Mouse (Mus musculus) embryonic facial prominence, embryonic 13.5 days (tissue): ENCODE measurements around the gene Ric8a. TPM values are rescaled to one million over a fixed set of nuclear protein-coding genes. Genes with fewer than 3 reads are reported as not detected.
"Not testable (repeated sequence)": the region's sequence is repeated elsewhere in the genome, so short reads cannot be mapped to it uniquely, and the experiment has no call there.

Experiments used
- ATAC-seq: fragments of 200-750 bp; cut with Nextera tagmentation; 2 replicates; pipeline ENCODE4 v1.8.0; 2017; ENCODE audit warnings: low read depth; ENCODE audit not compliant: insufficient number of reproducible peaks, insufficient read depth, low FRiP score, low TSS enrichment
- H3K27ac ChIP-seq: fragments of 300-500 bp; sonication (generic); 2 replicates; pipeline ENCODE4 v1.5.1; 2015; ENCODE audit warnings: moderate library complexity, mild to moderate bottlenecking, inconsistent platforms
- H3K27me3 ChIP-seq: fragments of 300-500 bp; sonication (generic); 2 replicates; pipeline ENCODE4 v1.6.1; 2015; ENCODE audit warnings: mild to moderate bottlenecking, inconsistent platforms
- H3K36me3 ChIP-seq: fragments of 300-500 bp; sonication (generic); 2 replicates; pipeline ENCODE4 v1.6.1; 2015; ENCODE audit warnings: mild to moderate bottlenecking, inconsistent platforms
- H3K4me1 ChIP-seq: fragments of 300-500 bp; sonication (generic); 2 replicates; pipeline ENCODE4 v1.6.1; 2015; ENCODE audit warnings: inconsistent platforms
- H3K4me2 ChIP-seq: fragments of 300-500 bp; sonication (generic); 2 replicates; pipeline ENCODE4 v1.6.1; 2015; ENCODE audit warnings: moderate library complexity, mild to moderate bottlenecking, inconsistent platforms
- H3K4me3 ChIP-seq: fragments of 300-500 bp; sonication (generic); 2 replicates; pipeline ENCODE4 v1.5.1; 2015; ENCODE audit warnings: mild to moderate bottlenecking, inconsistent platforms
- H3K9ac ChIP-seq: fragments of 300-500 bp; sonication (generic); 2 replicates; pipeline ENCODE4 v1.6.1; 2015; ENCODE audit warnings: mild to moderate bottlenecking, inconsistent platforms
- H3K9me3 ChIP-seq: fragments of 300-500 bp; sonication (generic); 2 replicates; pipeline ENCODE4 v1.6.1; 2016; ENCODE audit warnings: inconsistent platforms
- WGBS: fragments of 180-500 bp; shearing (Covaris S2); methylation state at CpG from one replicate; pipeline ENCODE4 v1.1.7; 2015; ENCODE audit warnings: mixed read lengths; 5-methylcytosine and 5-hydroxymethylcytosine counted together
- polyA plus RNA-seq: library from polyadenylated mRNA; unstranded; fragments of >200 nt; fragmentation: Nextera tagmentation; extraction: Ambion mirVana; gene quantifications from 2 replicates; pipeline ENCODE4 v1.2.1, GENCODE M21; 2015

Gene Ric8a
- polyA plus RNA-seq, 1 experiment from 2014 or later, result 72.4 TPM

DNA sequence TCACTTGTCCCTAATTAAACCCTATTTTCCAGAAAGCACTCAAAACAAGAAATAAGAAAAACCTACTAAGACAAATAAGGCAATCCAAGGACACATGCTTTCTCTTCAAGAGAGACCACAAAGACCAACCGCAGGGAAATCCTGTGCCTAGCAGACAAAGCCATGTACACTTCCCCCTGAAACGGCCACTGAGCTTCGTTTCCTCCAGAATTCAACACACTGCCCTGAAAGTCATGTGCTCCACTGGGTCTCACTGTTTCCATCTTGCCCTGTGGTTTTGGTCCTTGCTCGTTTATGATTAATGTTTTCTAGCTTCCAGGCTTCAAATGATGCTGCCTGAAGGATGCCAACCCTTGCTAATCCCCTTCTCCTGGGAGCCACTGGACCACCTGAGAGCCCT, 17.5 kb downstream of the Ric8a start:
- peaks cover 45% of the 10 kb centered on the region for H3K36me3 ChIP-seq
- no peak overlapping the region for H3K9ac ChIP-seq
- no peak overlapping the region for H3K4me3 ChIP-seq
- ATAC-seq, result no peak
- no peaks in the 10 kb centered on the region for H3K27me3 ChIP-seq
- WGBS, result 89% methylated on average over 4 of the region's 4 CpGs
- no peaks in the 10 kb centered on the region for H3K4me1 ChIP-seq
- H3K27ac ChIP-seq, result no peak overlapping the region
- no peaks in the 10 kb centered on the region for H3K9me3 ChIP-seq
- no peak overlapping the region for H3K4me2 ChIP-seq

DNA sequence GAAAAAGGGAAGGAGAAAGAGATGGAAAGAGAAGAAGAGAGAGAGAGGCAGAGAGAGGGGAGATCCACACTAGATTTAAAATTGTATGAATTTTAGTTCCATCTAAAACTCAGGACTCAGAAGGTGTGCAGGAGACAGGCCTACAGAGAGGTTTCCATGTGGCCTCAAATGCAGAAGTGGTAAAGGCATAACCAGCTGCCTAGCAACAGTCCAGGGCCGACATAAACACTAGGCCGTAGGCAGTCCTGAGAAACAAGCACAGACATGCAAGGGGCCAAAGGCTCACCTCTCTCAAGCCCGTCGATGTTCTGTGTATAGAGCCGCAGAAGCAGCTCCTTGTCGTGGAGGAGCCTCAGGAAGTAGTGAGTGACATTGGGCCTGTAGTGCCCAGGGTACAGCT, 20.6 kb downstream of the Ric8a start:
- H3K9me3 ChIP-seq, result no peaks in the 10 kb centered on the region
- no peaks in the 10 kb centered on the region for H3K27me3 ChIP-seq
- peaks cover 9% of the 10 kb centered on the region; the same call in 1 of the 2 replicates for H3K4me1 ChIP-seq
- no peak overlapping the region for H3K9ac ChIP-seq
- H3K4me2 ChIP-seq, result no peak overlapping the region
- 83% methylated on average over 6 of the region's 6 CpGs for WGBS
- ATAC-seq, result no peak
- H3K27ac ChIP-seq, result no peak overlapping the region
- no peak overlapping the region for H3K4me3 ChIP-seq
- H3K36me3 ChIP-seq, result peaks cover 43% of the 10 kb centered on the region

DNA sequence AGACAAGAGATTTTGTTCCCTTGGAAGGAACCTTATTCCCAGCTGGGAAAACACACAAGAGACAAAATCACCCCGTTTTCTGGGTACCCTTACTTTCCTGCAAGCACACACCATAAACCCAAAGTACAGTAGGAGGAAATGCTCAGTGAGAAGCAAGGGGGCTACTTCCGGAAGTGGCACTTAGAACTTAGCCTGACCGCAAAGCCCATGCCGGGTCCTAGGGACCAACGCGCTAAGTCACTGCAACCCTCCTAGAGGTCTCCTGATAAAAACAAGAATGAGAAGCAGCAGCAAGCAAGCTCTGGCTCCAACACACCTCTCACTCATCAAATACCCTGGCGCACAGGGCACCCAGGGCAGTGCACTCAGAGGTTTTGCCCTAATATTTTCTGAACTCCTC, 22.6 kb downstream of the Ric8a start:
- peaks cover 17% of the 10 kb centered on the region for H3K4me1 ChIP-seq
- WGBS, result 89% methylated on average over 7 of the region's 7 CpGs
- H3K27me3 ChIP-seq, result no peaks in the 10 kb centered on the region
- ATAC-seq, result no peak
- no peak overlapping the region for H3K4me2 ChIP-seq
- no peaks in the 10 kb centered on the region for H3K9me3 ChIP-seq
- H3K9ac ChIP-seq, result no peak overlapping the region
- H3K36me3 ChIP-seq, result peaks cover 39% of the 10 kb centered on the region
- no peak overlapping the region for H3K27ac ChIP-seq
- H3K4me3 ChIP-seq, result no peak overlapping the region

DNA sequence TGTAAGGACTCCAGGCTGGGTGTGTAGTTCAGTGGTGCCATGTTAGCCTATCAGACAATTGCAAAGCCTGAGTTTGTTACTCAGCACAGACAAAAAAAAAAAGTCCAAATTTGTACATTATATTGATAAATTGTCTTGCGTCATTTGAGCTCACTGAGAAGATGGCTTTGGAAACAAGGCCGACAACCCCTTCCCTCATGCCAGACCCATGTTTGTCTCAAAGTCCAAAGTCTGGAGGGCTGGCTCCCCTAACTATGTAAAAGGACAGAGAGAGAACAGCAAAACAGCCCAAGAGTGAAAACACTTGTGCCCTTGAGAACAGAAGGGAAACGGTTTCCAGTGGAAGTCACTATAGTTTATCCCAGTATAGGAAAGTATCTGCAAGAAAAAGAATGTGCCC, 23.7 kb downstream of the Ric8a start:
- no peak overlapping the region for H3K27ac ChIP-seq
- H3K9ac ChIP-seq, result no peak overlapping the region
- 82% methylated on average over 3 of the region's 3 CpGs for WGBS
- no peak for ATAC-seq
- H3K36me3 ChIP-seq, result peaks cover 33% of the 10 kb centered on the region
- H3K4me3 ChIP-seq, result no peak overlapping the region
- no peaks in the 10 kb centered on the region for H3K27me3 ChIP-seq
- no peaks in the 10 kb centered on the region for H3K9me3 ChIP-seq
- peak overlapping the region; percentile 66; the same call in 1 of the 2 replicates for H3K4me2 ChIP-seq
- H3K4me1 ChIP-seq, result peaks cover 17% of the 10 kb centered on the region

DNA sequence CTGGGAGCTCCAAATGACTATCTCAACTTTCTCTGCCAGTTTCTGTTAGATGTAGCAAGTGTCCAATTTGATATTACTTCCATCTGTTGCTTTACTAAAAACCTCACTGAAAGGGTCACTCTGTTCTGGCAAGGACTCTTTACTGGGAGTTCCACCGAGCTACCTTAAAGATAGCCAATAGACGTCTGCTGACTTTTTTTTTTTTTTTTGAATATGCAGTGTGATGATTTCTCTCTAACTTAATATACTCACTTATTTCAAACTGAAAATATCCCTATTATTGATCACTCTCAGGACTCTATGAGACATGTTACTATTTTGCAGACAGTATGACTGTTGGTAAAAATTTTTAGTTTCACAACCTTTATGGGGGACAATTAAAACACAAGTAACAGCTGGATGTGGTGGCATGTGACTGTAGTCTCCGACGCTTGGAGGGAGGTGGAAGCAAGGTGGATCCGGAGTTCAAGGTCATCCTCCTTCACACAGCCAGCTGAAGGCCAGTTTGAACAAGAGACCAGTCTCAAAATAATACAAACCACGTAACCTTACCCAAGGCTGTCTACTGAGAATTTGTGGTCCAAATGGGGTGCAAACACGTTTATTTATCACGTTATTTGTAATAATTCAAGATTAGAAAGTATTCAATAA, 24.2 kb downstream of the Ric8a start:
- ATAC-seq, result no peak

DNA sequence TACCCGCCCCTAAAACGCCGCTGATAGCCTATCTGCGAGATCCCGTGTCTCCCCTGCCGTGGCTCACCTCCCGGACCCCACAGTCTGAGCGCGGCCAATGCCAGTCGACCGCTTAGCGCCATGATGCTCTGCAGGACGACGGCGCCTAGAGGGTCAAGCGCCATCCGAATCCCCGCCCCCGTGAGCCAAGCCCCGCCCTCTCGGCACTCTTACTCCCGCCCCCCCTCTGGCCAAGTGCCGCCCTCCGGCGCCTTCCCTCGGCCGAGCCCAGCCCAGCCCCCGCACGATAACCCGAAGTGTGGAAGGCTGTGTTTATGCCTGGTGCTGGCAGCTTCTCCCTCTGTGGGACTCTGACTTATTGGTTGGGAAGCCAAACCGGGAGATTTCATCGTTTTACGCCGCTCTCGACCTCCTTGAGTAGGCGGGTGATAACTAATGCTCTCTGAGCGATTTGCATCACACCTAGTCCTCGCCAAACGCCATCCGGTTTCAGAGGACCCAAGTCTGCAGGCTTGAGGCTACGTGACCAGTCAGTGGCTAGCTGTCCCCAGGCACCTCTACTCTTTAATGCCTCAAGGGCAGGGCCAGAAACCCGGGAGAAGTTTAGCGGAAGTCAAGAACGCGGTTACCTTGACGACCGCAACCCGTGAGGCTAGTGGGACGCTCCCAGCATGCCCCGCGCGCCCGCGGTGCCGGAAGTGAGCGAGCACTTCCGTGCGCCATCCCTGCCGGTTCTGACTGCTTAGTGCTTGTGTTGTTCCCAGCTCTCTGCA, 25.1 kb downstream of the Ric8a start, which contains the start of the genes Psmd13 and Sirt3:
Psmd13 (plus strand) TSS at position 273 of the 773 bp plus-strand sequence.
Sirt3 (minus strand) TSS at position 614 of the 773 bp plus-strand sequence.
- Histone ChIP-seq H3K4me3 (peak within 1 kb of the TSS; percentile 96), H3K4me1 (peaks cover 17% of the 10 kb centered on the region), H3K36me3 (peaks cover 33% of the 10 kb centered on the region), H3K4me2 (peak within 1 kb of the TSS; percentile 66), H3K27me3 (no peaks in the 10 kb centered on the region), H3K27ac (peak within 1 kb of the TSS; percentile 86), H3K9me3 (no peaks in the 10 kb centered on the region), H3K9ac (peak within 1 kb of the TSS; percentile 89)
- under 1% methylated on average over 57 of the region's 59 CpGs for WGBS
- ATAC-seq, result peak; percentile 91

More for the DNA sequence above, 24.2 kb downstream of the Ric8a start:
- no peaks in the 10 kb centered on the region for H3K9me3 ChIP-seq
- H3K4me1 ChIP-seq, result peaks cover 17% of the 10 kb centered on the region
- H3K27me3 ChIP-seq, result no peaks in the 10 kb centered on the region
- H3K4me2 ChIP-seq, result peak overlapping the region; percentile 66
- H3K4me3 ChIP-seq, result peak overlapping the region; percentile 96
- peak overlapping the region; percentile 86; the same call in 1 of the 2 replicates for H3K27ac ChIP-seq
- H3K9ac ChIP-seq, result peak overlapping the region; percentile 89
- WGBS, result 21% methylated on average over 8 of the region's 8 CpGs
- H3K36me3 ChIP-seq, result peaks cover 33% of the 10 kb centered on the region

DNA sequence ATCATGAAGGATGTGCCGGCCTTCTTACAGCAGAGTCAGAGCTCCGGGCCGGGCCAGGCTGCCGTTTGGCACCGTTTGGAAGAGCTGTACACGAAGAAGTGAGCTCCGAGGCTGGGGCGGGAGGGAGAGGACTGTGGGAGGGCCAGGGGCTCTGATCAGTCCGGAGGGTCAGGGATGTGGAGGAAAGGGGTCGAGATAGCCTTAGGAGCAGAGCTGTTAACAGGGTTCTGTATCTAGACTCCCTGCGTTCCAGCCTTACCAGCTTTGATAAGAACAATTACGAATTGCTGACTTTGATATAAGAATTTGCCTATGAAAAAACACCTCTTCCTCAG, 25.7 kb downstream of the Ric8a start:
- peaks cover 34% of the 10 kb centered on the region for H3K36me3 ChIP-seq
- peak overlapping the region; percentile 86; the same call in 1 of the 2 replicates for H3K27ac ChIP-seq
- H3K4me2 ChIP-seq, result peak overlapping the region; percentile 66
- WGBS, result under 1% methylated on average over 12 of the region's 12 CpGs
- ATAC-seq, result peak; percentile 35; the same call in 1 of the 2 replicates
- peaks cover 17% of the 10 kb centered on the region for H3K4me1 ChIP-seq
- H3K27me3 ChIP-seq, result no peaks in the 10 kb centered on the region
- H3K9ac ChIP-seq, result peak overlapping the region; percentile 89
- peak overlapping the region; percentile 96 for H3K4me3 ChIP-seq
- no peaks in the 10 kb centered on the region for H3K9me3 ChIP-seq

DNA sequence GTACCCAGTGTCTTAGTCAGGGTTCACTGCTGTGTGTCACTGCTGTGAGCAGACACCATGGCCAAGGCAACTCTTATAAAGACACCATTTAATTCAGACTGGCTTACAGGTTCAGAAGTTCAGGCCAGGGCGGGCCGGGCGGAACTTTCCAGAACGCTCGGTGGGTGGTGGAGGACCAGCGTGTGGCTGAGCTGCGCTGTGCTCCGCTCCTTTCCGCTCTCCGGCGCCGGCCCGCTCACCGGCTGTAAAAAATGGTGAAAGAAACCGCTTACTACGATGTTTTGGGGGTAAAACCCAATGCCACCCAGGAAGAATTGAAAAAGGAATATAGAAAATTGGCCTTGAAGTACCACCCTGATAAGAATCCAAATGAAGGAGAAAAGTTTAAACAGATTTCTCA, 33.9 kb downstream of the Ric8a start:
- not testable (repeated sequence) for H3K9ac ChIP-seq, H3K4me1 ChIP-seq, H3K27ac ChIP-seq, H3K9me3 ChIP-seq, H3K27me3 ChIP-seq, H3K4me3 ChIP-seq, ATAC-seq, H3K4me2 ChIP-seq
- H3K36me3 ChIP-seq, result peaks cover 78% of the 10 kb centered on the region
- WGBS, result 98% methylated on average over 16 of the region's 16 CpGs

DNA sequence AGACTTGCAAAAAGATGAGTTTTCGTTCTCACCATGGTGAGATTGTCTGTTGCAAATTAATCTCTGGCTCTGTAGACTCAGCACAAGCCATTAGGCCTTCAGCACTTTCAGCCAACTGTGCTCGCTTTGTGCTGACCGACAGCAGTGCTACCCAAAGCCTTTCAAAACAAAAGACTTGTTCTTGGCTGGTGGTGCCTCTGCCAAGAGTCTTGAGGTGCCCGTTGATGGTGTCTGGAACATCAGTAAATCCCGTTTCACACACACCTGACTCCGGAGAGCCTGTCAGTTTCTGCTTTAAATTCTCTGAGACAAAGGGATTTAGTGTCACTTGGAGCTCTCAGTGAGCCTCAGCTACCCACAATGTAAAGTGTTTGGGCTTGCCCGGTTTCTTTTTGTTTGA, 37.3 kb downstream of the Ric8a start:
- H3K27ac ChIP-seq, result no peak overlapping the region; the same call in 1 of the 2 replicates

DNA sequence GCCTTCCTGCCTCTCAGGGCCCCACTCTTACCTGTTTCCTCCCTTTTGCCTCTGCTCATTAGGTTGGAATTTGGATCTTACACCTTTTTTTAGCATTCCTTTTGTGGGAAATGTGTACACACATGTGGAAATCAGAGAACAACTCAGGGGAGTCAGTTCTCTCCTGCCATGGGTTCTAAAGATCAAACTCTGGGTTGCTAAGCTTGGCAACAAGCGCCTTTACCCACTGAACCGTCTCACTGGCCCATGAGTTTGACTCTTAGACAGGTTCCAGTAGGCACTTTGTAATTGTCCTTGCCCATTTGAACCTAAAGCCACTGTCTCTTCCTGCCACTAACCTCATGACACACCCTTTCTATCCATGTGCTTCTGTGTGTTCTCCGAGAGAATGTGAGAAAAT, 37.9 kb downstream of the Ric8a start:
- Histone ChIP-seq H3K4me1 (no peaks in the 10 kb centered on the region), H3K27me3 (no peaks in the 10 kb centered on the region), H3K9ac (no peak overlapping the region), H3K4me2 (no peak overlapping the region), H3K9me3 (no peaks in the 10 kb centered on the region), H3K27ac (no peak overlapping the region), H3K36me3 (peaks cover 74% of the 10 kb centered on the region), H3K4me3 (no peak overlapping the region)
- WGBS, result 92% methylated on average over 3 of the region's 3 CpGs
- ATAC-seq, result no peak

More for the DNA sequence above, 37.3 kb downstream of the Ric8a start:
- ATAC-seq, result no peak
- Histone ChIP-seq H3K9me3 (no peaks in the 10 kb centered on the region), H3K4me2 (no peak overlapping the region), H3K36me3 (peaks cover 76% of the 10 kb centered on the region), H3K4me1 (no peaks in the 10 kb centered on the region), H3K4me3 (no peak overlapping the region), H3K9ac (no peak overlapping the region), H3K27me3 (no peaks in the 10 kb centered on the region)
- WGBS, result 89% methylated on average over 7 of the region's 7 CpGs

DNA sequence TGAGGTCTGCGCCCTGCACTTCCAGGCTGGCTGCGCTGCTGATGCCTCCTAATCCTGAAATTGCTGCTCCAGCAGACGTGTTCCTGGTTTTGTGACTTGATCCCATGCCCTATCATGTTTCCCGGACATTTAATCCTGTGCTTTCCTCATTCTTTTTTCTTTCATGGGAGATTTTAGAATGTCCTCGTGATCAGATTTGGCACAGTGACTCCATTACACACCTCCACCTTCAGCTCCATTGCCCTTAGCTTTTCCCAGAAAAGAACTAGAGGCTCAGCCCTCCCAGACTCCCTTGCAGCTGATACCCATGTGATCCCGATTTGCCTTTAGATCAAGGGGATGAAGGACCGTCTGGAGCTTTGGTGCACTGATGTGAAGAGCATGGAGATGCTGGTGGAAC, 41.1 kb downstream of the Ric8a start:
- peaks cover 55% of the 10 kb centered on the region for H3K36me3 ChIP-seq
- peaks cover 7% of the 10 kb centered on the region; the same call in 1 of the 2 replicates for H3K4me1 ChIP-seq
- no peak overlapping the region for H3K4me3 ChIP-seq

DNA sequence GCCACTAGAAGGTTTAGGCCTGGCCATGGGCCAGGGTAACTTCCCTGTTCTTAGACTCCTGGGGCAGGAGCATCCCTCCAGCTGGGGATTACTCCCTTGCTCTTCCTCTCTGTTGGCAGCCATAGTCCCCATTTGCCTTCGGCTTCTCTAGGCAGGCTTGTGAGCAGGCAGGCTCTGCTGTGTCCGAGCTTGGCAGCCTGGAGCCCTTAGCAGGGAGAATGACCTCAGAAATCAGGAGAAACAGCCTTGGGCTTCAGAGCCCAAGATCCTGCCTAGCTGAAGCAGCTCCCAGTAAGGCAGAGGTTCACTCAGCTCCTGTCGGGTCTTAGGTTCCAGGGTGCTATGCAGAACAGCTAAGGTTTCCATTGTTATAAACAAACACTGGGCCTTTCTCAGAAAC, 42.4 kb downstream of the Ric8a start:
- Histone ChIP-seq H3K4me1 (peaks cover 7% of the 10 kb centered on the region; the same call in 1 of the 2 replicates), H3K9ac (no peak overlapping the region), H3K9me3 (no peaks in the 10 kb centered on the region), H3K27me3 (no peaks in the 10 kb centered on the region), H3K36me3 (peaks cover 43% of the 10 kb centered on the region), H3K4me2 (no peak overlapping the region), H3K27ac (no peak overlapping the region), H3K4me3 (no peak overlapping the region)
- no peak for ATAC-seq
- 82% methylated on average over 3 of the region's 3 CpGs for WGBS

More for the DNA sequence above, 41.1 kb downstream of the Ric8a start:
- no peak for ATAC-seq
- Histone ChIP-seq H3K27me3 (no peaks in the 10 kb centered on the region), H3K9me3 (no peaks in the 10 kb centered on the region), H3K9ac (no peak overlapping the region), H3K27ac (no peak overlapping the region), H3K4me2 (no peak overlapping the region)
- WGBS, result 68% methylated on average over 7 of the region's 7 CpGs
